Mouse (Mus musculus) heart, embryonic 14.5 days (tissue): ENCODE results near the gene Slc2a8. TPM values are rescaled to one million over a fixed set of nuclear protein-coding genes. Genes with fewer than 3 reads are reported as not detected.

ENCODE experiments used
- ATAC-seq: fragments of 200-750 bp; cut with Nextera tagmentation; 2 replicates; pipeline ENCODE4 v1.8.0; 2017; ENCODE audit warnings: low read depth, moderate TSS enrichment; ENCODE audit not compliant: insufficient number of reproducible peaks, insufficient read depth, low FRiP score
- H3K27ac ChIP-seq, 2 experiments: fragments of 200-500 bp in 1 of 2; fragments of 300-500 bp in 1 of 2; sonication (generic) in 1 of 2; replicated peaks in 1 of 2; 2 replicates each; pipeline ENCODE4 v1.5.1; 2012 to 2014; ENCODE audit warnings: low read depth in 2 of 2, low read length in 2 of 2, control low read depth in 1 of 2, mild to moderate bottlenecking in 1 of 2, mixed read lengths in 1 of 2; ENCODE audit not compliant: control insufficient read depth in 1 of 2, insufficient read depth in 1 of 2
- H3K27me3 ChIP-seq: fragments of 300-500 bp; sonication (generic); 2 replicates; pipeline ENCODE4 v1.6.1; 2014; ENCODE audit warnings: mild to moderate bottlenecking, low read length, control low read depth; ENCODE audit not compliant: control insufficient read depth, insufficient read depth
- H3K36me3 ChIP-seq: fragments of 300-500 bp; sonication (generic); 2 replicates; pipeline ENCODE4 v1.6.1; 2014; ENCODE audit warnings: mild to moderate bottlenecking, control low read depth, low read length, mixed read lengths; ENCODE audit not compliant: control insufficient read depth, insufficient read depth
- H3K4me1 ChIP-seq, 2 experiments: fragments of 200-500 bp in 1 of 2; fragments of 300-500 bp in 1 of 2; sonication (generic) in 1 of 2; 2 replicates each; pipeline ENCODE4 v1.6.1; 2012 to 2014; ENCODE audit warnings: low read length in 2 of 2, control low read depth in 1 of 2, mixed read lengths in 1 of 2; ENCODE audit not compliant: control insufficient read depth in 2 of 2, insufficient read depth in 2 of 2
- H3K4me2 ChIP-seq: fragments of 300-500 bp; sonication (generic); 2 replicates; pipeline ENCODE4 v1.6.1; 2014; ENCODE audit warnings: mild to moderate bottlenecking, low read length
- H3K4me3 ChIP-seq, 2 experiments: fragments of 200-500 bp in 1 of 2; fragments of 300-500 bp in 1 of 2; sonication (generic) in 1 of 2; 2 replicates each; pipeline ENCODE4 v1.5.1; 2012 to 2014; ENCODE audit warnings: low read length in 2 of 2, mild to moderate bottlenecking in 2 of 2, control low read depth in 1 of 2, low read depth in 1 of 2, moderate library complexity in 1 of 2; ENCODE audit not compliant: control insufficient read depth in 1 of 2, insufficient read depth in 1 of 2
- H3K9ac ChIP-seq: fragments of 300-500 bp; sonication (generic); 2 replicates; pipeline ENCODE4 v1.6.1; 2014; ENCODE audit warnings: mild to moderate bottlenecking, low read length
- H3K9me3 ChIP-seq: fragments of 300-500 bp; sonication (generic); 2 replicates; pipeline ENCODE4 v1.6.1; 2016; ENCODE audit warnings: low read length, control low read depth; ENCODE audit not compliant: control insufficient read depth
- WGBS: fragments of 180-500 bp; shearing (Covaris S2); extraction: QIAGEN DNeasy Blood & Tissue Kit; methylation state at CpG from one replicate; pipeline ENCODE4 v1.1.7; 2014; 5-methylcytosine and 5-hydroxymethylcytosine counted together
- polyA plus RNA-seq: library from polyadenylated mRNA; unstranded; fragments of >200 nt; fragmentation: Nextera tagmentation; extraction: Ambion mirVana; gene quantifications from 2 replicates; pipeline ENCODE4 v1.2.1, GENCODE M21; 2014

Gene Slc2a8
- polyA plus RNA-seq, 1 experiment from 2014 or later: 16.9 TPM

DNA sequence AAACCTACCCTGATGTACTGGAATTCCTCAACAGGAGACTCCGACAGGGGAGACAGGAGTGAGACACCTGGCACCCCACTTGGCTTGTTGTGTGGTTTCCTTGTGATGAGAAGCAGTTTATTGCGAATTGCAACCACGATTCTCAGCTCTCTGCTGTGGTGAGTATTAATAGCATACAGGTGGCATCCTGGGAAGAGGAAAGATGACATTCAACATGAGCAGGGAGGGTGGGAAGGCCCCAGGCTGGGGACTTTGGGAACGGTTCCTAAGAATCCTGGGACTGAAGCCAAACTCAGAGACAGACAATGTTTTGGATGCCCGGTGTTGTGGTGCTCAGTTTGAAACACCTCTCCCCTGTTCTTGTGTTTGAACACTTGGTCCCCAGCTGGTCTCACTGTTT lies 23.2 kb upstream of the Slc2a8 start:
- Histone ChIP-seq H3K36me3 (0 out of 2 replicates have a peak, but pooled peaks cover 12% of the 10 kb centered on the region), H3K27ac (no peak overlapping the region), H3K4me1 (peaks cover 0 to 4% of the 10 kb centered on the region in 2 experiments; a peak in 1 of 4 replicates), H3K9ac (no peak overlapping the region), H3K4me2 (no peak overlapping the region), H3K9me3 (no peaks in the 10 kb centered on the region), H3K27me3 (no peaks in the 10 kb centered on the region), H3K4me3 (no peak overlapping the region)
- 48% methylated on average over 5 of the region's 5 CpGs for WGBS
- ATAC-seq: no peak

DNA sequence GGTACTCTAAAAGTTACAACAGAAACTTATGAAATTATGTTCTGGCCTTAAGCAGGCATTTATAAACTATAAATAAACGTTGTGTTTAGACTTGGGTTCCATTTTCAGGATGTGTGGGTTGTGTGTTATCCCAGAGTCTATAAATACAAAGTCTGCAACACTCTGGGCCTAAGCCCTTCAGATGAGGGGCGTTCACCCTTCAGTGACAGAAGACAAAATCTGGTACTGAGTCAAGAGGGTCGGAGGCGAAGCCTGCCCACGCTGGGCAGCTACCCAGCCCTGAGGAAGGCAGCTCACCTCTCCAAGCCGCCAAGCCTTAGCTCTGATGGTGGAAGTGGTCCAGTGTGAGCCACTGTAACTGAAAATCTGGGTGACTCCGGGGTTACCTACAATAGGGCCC lies 20.3 kb upstream of the Slc2a8 start:
- no peak overlapping the region for H3K9ac ChIP-seq
- no peak for ATAC-seq
- H3K4me1 ChIP-seq: peaks cover 0 to 4% of the 10 kb centered on the region in 2 experiments; a peak in 1 of 4 replicates
- no peaks in the 10 kb centered on the region for H3K27me3 ChIP-seq
- no peaks in the 10 kb centered on the region for H3K9me3 ChIP-seq
- WGBS: 75% methylated on average over 7 of the region's 7 CpGs
- no peak overlapping the region for H3K4me2 ChIP-seq
- H3K27ac ChIP-seq: no peak overlapping the region
- 0 out of 2 replicates have a peak, but pooled peaks cover 12% of the 10 kb centered on the region for H3K36me3 ChIP-seq
- no peak overlapping the region for H3K4me3 ChIP-seq

DNA sequence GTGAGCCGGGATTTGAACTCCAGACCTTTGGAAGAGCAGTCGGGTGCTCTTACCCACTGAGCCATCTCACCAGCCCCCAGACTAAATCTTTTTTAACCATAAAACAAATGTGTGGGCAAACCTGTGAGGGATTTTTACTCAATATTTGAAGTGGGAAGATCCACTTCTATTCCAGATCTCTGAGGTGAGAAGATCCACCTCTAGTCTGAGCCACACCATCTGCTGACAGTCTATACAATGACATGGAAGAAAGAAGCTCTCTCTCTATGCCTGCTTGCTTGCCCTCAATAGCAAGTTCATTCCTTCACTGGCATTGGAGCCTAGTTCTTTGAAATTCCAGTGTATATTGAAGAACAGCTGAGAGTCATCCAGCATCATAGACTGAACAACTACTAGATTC lies 17.9 kb upstream of the Slc2a8 start:
- Histone ChIP-seq H3K9me3 (no peaks in the 10 kb centered on the region), H3K4me3 (no peak overlapping the region), H3K9ac (no peak overlapping the region), H3K27ac (no peak overlapping the region), H3K36me3 (0 out of 2 replicates have a peak, but pooled peaks cover 7% of the 10 kb centered on the region), H3K4me2 (no peak overlapping the region), H3K27me3 (no peaks in the 10 kb centered on the region), H3K4me1 (no peaks in the 10 kb centered on the region)
- ATAC-seq: no peak
- 85% methylated on average over 2 of the region's 2 CpGs for WGBS

DNA sequence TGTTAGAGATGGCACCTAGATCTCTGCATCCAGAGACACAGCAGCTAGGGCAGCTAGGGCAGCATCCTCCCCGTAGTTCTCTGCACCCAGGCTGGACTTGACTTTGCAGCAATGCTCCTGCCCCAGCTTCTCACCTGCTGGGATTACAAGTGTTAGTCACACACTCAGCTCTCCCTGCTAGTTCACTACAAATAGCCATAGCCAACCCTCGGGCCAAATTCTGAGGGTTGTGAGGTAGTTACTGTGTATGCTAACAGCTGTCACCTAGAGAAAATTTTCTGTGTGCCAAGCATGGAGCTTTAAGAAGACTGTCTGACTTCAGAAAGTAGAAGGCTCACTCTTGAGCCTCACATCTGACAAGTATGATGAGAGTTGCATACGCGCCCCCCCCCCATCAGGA lies 15.9 kb upstream of the Slc2a8 start:
- no peak for ATAC-seq
- Histone ChIP-seq H3K36me3 (0 out of 2 replicates have a peak, but pooled peaks cover under 1% of the 10 kb centered on the region), H3K9ac (no peak overlapping the region), H3K4me1 (no peaks in the 10 kb centered on the region), H3K4me3 (no peak overlapping the region), H3K27ac (no peak overlapping the region), H3K9me3 (no peaks in the 10 kb centered on the region), H3K27me3 (no peaks in the 10 kb centered on the region), H3K4me2 (no peak overlapping the region)
- WGBS: 80% methylated on average over 4 of the region's 4 CpGs

GRCm38 (mm10) chr2:32997081-32997480 lies 15.2 kb upstream of the Slc2a8 start:
- no peaks in the 10 kb centered on the region for H3K36me3 ChIP-seq
- H3K9me3 ChIP-seq: no peaks in the 10 kb centered on the region
- H3K4me1 ChIP-seq: no peaks in the 10 kb centered on the region
- H3K9ac ChIP-seq: no peak overlapping the region
- H3K27ac ChIP-seq: no peak overlapping the region
- no peak overlapping the region for H3K4me3 ChIP-seq
- no peak for ATAC-seq
- H3K27me3 ChIP-seq: no peaks in the 10 kb centered on the region
- no peak overlapping the region for H3K4me2 ChIP-seq
- WGBS: 70% methylated on average over 6 of the region's 6 CpGs

DNA sequence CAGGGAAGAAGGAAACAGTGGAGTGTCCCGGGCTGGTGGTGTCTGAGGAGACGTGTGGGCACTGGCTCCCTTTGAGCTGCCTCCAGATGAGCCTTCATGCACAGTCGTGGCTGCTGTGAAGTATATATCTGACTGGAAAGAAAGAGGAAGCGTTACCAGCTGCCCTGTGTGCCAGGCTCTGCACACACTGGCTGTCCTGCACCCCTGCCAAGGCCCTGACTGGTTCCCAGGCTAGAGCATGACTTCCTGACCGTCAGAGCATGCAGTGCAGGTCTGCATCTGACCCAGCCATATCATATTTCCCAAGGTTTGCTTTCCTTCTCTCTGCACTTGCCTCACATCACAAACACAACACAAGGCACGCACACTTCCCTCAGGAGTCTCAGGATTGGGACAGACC lies 10.2 kb upstream of the Slc2a8 start:
- ATAC-seq: no peak
- WGBS: 52% methylated on average over 6 of the region's 6 CpGs
- Histone ChIP-seq H3K9ac (no peak overlapping the region), H3K36me3 (no peaks in the 10 kb centered on the region), H3K27me3 (no peaks in the 10 kb centered on the region), H3K27ac (no peak overlapping the region), H3K4me1 (0 out of 4 replicates have a peak, but pooled peaks cover 0 to 5% of the 10 kb centered on the region in 2 experiments), H3K4me2 (no peak overlapping the region), H3K9me3 (no peaks in the 10 kb centered on the region), H3K4me3 (no peak overlapping the region)

GRCm38 (mm10) chr2:32990167-32990832 lies 8.4 kb upstream of the Slc2a8 start:
- Histone ChIP-seq H3K9ac (no peak overlapping the region), H3K4me3 (no peak overlapping the region), H3K27ac (no peak overlapping the region), H3K4me1 (0 out of 4 replicates have a peak, but pooled peaks cover 0 to 5% of the 10 kb centered on the region in 2 experiments), H3K36me3 (no peaks in the 10 kb centered on the region), H3K9me3 (no peaks in the 10 kb centered on the region), H3K27me3 (no peaks in the 10 kb centered on the region), H3K4me2 (no peak overlapping the region)
- no peak for ATAC-seq
- 52% methylated on average over 13 of the region's 13 CpGs for WGBS

DNA sequence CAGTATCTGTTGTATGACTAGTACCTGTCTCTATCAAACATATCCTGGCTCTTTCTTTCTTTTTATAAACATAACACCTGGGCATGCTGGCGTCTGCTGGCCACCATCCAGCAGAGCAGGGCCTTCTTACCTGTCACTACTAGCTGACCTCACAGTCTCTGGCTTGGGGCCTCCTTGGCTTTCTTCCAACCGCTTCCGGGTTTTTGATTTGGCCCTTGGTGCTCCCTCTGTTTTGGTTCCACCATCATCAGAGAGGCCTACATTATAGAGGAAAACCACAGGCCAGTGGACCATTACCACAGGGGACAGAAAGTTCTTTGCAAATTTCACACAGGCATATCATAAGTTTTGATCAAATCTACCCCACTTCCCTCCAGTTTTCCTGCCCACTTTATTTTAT lies 7.5 kb upstream of the Slc2a8 start:
- ATAC-seq: no peak
- Histone ChIP-seq H3K9ac (no peak overlapping the region), H3K4me2 (no peak overlapping the region), H3K4me1 (0 out of 4 replicates have a peak, but pooled peaks cover 0 to 5% of the 10 kb centered on the region in 2 experiments), H3K27me3 (no peaks in the 10 kb centered on the region), H3K9me3 (no peaks in the 10 kb centered on the region), H3K4me3 (no peak overlapping the region), H3K27ac (no peak overlapping the region), H3K36me3 (no peaks in the 10 kb centered on the region)
- 58% methylated on average over 3 of the region's 3 CpGs for WGBS
